Comparison of ENCODE assay signal across 23 mouse cellular contexts in the genomic region with DNA sequence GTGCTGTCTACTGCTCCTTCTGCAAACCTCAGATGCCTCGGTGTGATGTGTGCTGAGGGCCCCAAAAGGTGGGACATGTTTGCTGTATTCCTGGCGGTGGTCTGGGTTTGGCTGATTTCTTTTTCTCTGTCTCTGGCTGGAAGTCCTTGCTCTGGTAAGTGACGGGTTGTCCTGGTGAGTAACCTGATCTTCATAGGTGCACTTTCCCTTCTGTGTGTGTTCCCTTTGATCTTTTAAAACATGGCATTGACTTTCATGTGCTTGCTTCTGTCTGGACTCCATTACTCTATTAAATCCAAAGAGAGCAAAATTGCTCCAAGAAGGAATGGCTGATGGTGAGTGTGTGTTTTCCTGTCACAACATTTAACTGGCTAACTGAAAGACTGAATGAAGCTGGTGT. TPM values are rescaled to one million over a fixed set of nuclear protein-coding genes. Genes with fewer than 3 reads are reported as not detected.
A peak's percentile ranks its signal among the peaks of the same experiment; 100 is the strongest.
DNase-seq lines count a peak whose midpoint lies in the region; ATAC-seq lines count a peak whose summit lies in the region.
"Had no signal": no experiment of that assay in that cellular context is flagged by ENCODE, and none has a peak within 500 bp of the region (broad histone marks: within the 10 kb centered on the region; RNA-seq: fewer than 3 reads in every experiment).

No protein-coding gene starts in this region.

- no peak overlapping the region for H3K27ac ChIP-seq in limb, embryonic 11.5 days (replicated peaks; ENCODE audit: low read depth, low read length)
- H3K27ac ChIP-seq in limb, embryonic 10.5 days, result no peak overlapping the region
- no peak overlapping the region for H3K27ac ChIP-seq in embryonic facial prominence, embryonic 11.5 days (replicated peaks; ENCODE audit: low read depth, low read length)
- H3K27ac ChIP-seq: embryonic facial prominence, embryonic 13.5 days; embryonic facial prominence, embryonic 15.5 days; forebrain, embryonic 10.5 days; forebrain, embryonic 12.5 days had no signal

- H3K36me3 ChIP-seq in limb, embryonic 11.5 days (ENCODE audit: control insufficient read depth, insufficient read depth, low read length), result no peaks in the 10 kb centered on the region
- peaks cover 7% of the 10 kb centered on the region for H3K36me3 ChIP-seq in limb, embryonic 10.5 days
- no peaks in the 10 kb centered on the region for H3K36me3 ChIP-seq in embryonic facial prominence, embryonic 11.5 days (replicated peaks; ENCODE audit: control insufficient read depth, insufficient read depth, low read depth, low read length)

- no peak overlapping the region for H3K9ac ChIP-seq in limb, embryonic 11.5 days (ENCODE audit: low read length)
- H3K9ac ChIP-seq in embryonic facial prominence, embryonic 11.5 days (replicated peaks; ENCODE audit: low read length), result no peak overlapping the region
- H3K9ac ChIP-seq: embryonic facial prominence, embryonic 13.5 days; embryonic facial prominence, embryonic 15.5 days; forebrain, embryonic 12.5 days had no signal

- DNase-seq in limb, embryonic 11.5 days (ENCODE audit: low spot score), result peak; percentile 40
- DNase-seq in limb, embryonic 10.5 days (ENCODE audit: low spot score), result no peak
- peak; percentile 59 for DNase-seq in embryonic facial prominence, embryonic 11.5 days (ENCODE audit: low spot score)
- DNase-seq in hindlimb bud, embryonic 11.5 days (ENCODE audit: extremely low spot score, low read depth, low spot score), result peak; percentile 33
- DNase-seq in left cerebral cortex, postnatal 4 days, result no peak
- DNase-seq in right cerebral cortex, adult 18-20 months, result no peak
- no peak for DNase-seq in gastrocnemius, postnatal 14 days
- DNase-seq: adrenal gland, adult 2 months; adrenal gland, postnatal 10 days; adrenal gland, postnatal 25 days; cerebellum, adult 11 months; cerebellum, adult 18-20 months; cerebellum, adult 8-10 months; cerebellum, adult 9-11 months; cerebellum, postnatal 14 days; cerebellum, postnatal 36 days had no signal

- ATAC-seq in limb, embryonic 11.5 days (ENCODE audit: insufficient number of reproducible peaks, low FRiP score, low TSS enrichment, low read depth), result no peak
- ATAC-seq in embryonic facial prominence, embryonic 11.5 days (replicated peaks; ENCODE audit: insufficient number of reproducible peaks, low FRiP score, low TSS enrichment, low read depth), result no peak
- ATAC-seq: forebrain, embryonic 14.5 days; forebrain, embryonic 16.5 days had no signal

- H3K4me3 ChIP-seq in limb, embryonic 11.5 days (ENCODE audit: low read depth, low read length), result no peak overlapping the region
- H3K4me3 ChIP-seq in limb, embryonic 10.5 days, result no peak overlapping the region
- H3K4me3 ChIP-seq in embryonic facial prominence, embryonic 11.5 days (ENCODE audit: low read depth, low read length), result no peak overlapping the region
- H3K4me3 ChIP-seq: embryonic facial prominence, embryonic 13.5 days; embryonic facial prominence, embryonic 15.5 days; erythroblast, embryonic 14.5 days; forebrain, embryonic 10.5 days; forebrain, embryonic 12.5 days had no signal

- 27% methylated on average over 3 of the region's 3 CpGs for WGBS in limb, embryonic 11.5 days
- 51% methylated on average over 3 of the region's 3 CpGs for WGBS in limb, embryonic 10.5 days
- 45% methylated on average over 3 of the region's 3 CpGs for WGBS in embryonic facial prominence, embryonic 11.5 days

- no peak overlapping the region for H3K4me2 ChIP-seq in limb, embryonic 11.5 days (ENCODE audit: low read depth, severe bottlenecking)
- no peak overlapping the region for H3K4me2 ChIP-seq in embryonic facial prominence, embryonic 11.5 days (ENCODE audit: low read depth, low read length)
- H3K4me2 ChIP-seq: embryonic facial prominence, embryonic 13.5 days; embryonic facial prominence, embryonic 15.5 days; forebrain, embryonic 12.5 days had no signal

- H3K4me1 ChIP-seq in limb, embryonic 11.5 days (ENCODE audit: control insufficient read depth, insufficient read depth, low read length), result peaks cover 3% of the 10 kb centered on the region; the same call in 1 of the 2 replicates
- H3K4me1 ChIP-seq in limb, embryonic 10.5 days, result peaks cover 29% of the 10 kb centered on the region
- H3K4me1 ChIP-seq in embryonic facial prominence, embryonic 11.5 days (ENCODE audit: control insufficient read depth, insufficient read depth, low read length), result no peaks in the 10 kb centered on the region
- H3K4me1 ChIP-seq: embryonic facial prominence, embryonic 15.5 days had no signal

- no peaks in the 10 kb centered on the region for H3K27me3 ChIP-seq in limb, embryonic 11.5 days (ENCODE audit: control insufficient read depth, insufficient read depth, low read length)
- H3K27me3 ChIP-seq in limb, embryonic 10.5 days (ENCODE audit: low read depth, poor library complexity, severe bottlenecking), result no peaks in the 10 kb centered on the region
- no peaks in the 10 kb centered on the region for H3K27me3 ChIP-seq in embryonic facial prominence, embryonic 11.5 days (ENCODE audit: control insufficient read depth, insufficient read depth, low read length)
- H3K27me3 ChIP-seq: embryonic facial prominence, embryonic 13.5 days; embryonic facial prominence, embryonic 15.5 days; forebrain, embryonic 12.5 days had no signal

- intact Hi-C loops in left cerebral cortex, postnatal 4 days (cut with DNase I), result no loop called here
- intact Hi-C loops in gastrocnemius, postnatal 14 days (cut with DNase I; ENCODE audit: low total_unique reads), result no loop called here

- H3K9me3 ChIP-seq in limb, embryonic 11.5 days (ENCODE audit: control insufficient read depth, low read length), result no peaks in the 10 kb centered on the region
- no peaks in the 10 kb centered on the region for H3K9me3 ChIP-seq in limb, embryonic 10.5 days (replicated peaks)
- H3K9me3 ChIP-seq in embryonic facial prominence, embryonic 11.5 days (replicated peaks; ENCODE audit: control insufficient read depth, low read length), result no peaks in the 10 kb centered on the region
- H3K9me3 ChIP-seq: embryonic facial prominence, embryonic 13.5 days; embryonic facial prominence, embryonic 15.5 days; forebrain, embryonic 10.5 days; forebrain, embryonic 12.5 days had no signal

RNA-seq across cellular contexts. Expression of a gene that starts 12.7 kb away (rescaled TPM):
- polyA plus RNA-seq in limb, embryonic 11.5 days (2014; fragmentation: Nextera tagmentation; extraction: Ambion mirVana), result 25.1 and 28.7 TPM in 2 replicates
- polyA plus RNA-seq in limb, embryonic 10.5 days (2016; fragmentation: Nextera tagmentation; extraction: Ambion mirVana), result 24.5 and 28.7 TPM in 2 replicates
- 21.0 and 24.8 TPM in 2 replicates for polyA plus RNA-seq in embryonic facial prominence, embryonic 11.5 days (2014; fragmentation: Nextera tagmentation; extraction: Ambion mirVana)
- 10 to 100 TPM; 86.7 to 94.1 TPM for total RNA-seq in left cerebral cortex, postnatal 4 days (2021)
- 10 to 100 TPM; 36.3 to 36.6 TPM for total RNA-seq in gastrocnemius, postnatal 14 days (2021)

Comparison
In these comparisons a context has a peak if more than half of its experiments do, and no peak if none do; other contexts are left out.
1. DNase-seq: peak in limb, embryonic 11.5 days (single experiment), embryonic facial prominence, embryonic 11.5 days (single experiment) and hindlimb bud, embryonic 11.5 days (single experiment); none in limb, embryonic 10.5 days (single experiment), left cerebral cortex, postnatal 4 days (single experiment), right cerebral cortex, adult 18-20 months (single experiment) and gastrocnemius, postnatal 14 days (single experiment).